Mouse (Mus musculus): Measurements from ENCODE around the gene Hmgxb4. TPM values are rescaled to one million over a fixed set of nuclear protein-coding genes. Genes with fewer than 3 reads are reported as not detected.

Hmgxb4 gene
- polyA plus RNA-seq (2014; fragmentation: Illumina TruSeq; extraction: RNeasy Lipid Tissue Mini Kit (QIAGEN cat#74804); ENCODE audit: insufficient read depth, low read depth, low replicate concordance) = 10.1 TPM

DNA sequence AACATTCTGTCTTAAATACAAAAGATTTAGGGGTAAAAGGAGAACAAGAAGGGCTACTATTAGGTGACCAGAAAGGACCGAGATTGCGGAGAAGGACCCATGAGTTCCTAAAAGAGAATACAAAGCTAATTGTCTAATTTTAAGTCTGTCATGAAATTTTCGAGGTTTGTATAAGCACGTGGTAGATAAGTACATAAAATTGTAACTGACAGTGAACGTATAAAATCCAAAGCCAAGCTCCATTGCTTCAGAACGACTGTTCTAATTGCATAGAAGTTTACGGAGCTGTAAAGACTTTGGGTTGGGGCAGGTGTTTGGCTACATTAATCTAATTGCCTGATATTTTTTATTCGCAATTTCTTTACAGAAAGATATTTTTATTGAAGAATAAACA, at the start of gene Hmgxb4:
TSS of gene Hmgxb4 (plus strand) at position 276 of the 394 bp plus-strand sequence.

DNA sequence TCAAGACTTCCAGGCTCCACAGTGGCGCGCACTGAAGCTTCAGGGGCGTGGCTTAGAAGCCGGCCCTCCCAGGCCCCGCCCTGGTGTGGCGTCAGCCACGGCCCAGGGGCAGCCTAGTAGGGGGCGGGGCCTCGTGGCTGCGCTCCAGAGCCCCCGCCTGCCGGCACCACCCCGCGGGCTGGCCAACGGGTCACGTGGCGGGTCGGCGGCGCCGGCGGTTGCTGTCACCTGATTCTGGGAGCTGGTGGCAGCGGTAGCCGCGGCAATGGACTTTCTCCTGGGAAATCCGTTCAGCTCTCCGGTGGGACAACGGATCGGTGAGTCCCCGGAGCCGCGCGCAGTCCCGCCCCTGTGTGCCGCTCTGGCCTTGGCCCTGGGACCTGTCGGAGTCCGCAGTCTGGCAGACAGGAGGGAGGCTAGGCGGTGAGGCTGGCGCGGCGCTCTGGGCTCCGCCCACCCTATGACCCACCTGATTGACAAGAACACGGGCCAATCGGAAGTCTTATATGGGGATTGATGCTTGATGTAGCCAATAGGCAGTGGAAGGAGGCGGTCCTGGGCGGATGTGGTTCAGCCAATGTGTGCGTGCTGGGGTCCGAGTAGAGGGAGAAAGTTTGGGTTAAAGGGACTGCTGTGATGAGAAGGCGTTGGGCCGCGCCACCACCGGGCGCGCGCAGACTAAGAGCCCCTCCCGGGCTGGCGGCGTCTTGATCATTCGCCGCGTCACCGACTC, 40.5 kb downstream of the Hmgxb4 start, which contains the start of gene Tom1:
TSS of gene Tom1 (plus strand) at position 195 of the 733 bp plus-strand sequence.

Other genes with a start within 250 kb of the Hmgxb4 start
- not detected for gene Isx, start 120.2 kb upstream of the Hmgxb4 start, polyA plus RNA-seq (2014; fragmentation: Illumina TruSeq; extraction: RNeasy Lipid Tissue Mini Kit (QIAGEN cat#74804); ENCODE audit: insufficient read depth, low read depth, low replicate concordance)
- gene Tom1, start 40.3 kb downstream of the Hmgxb4 start, polyA plus RNA-seq (2014; fragmentation: Illumina TruSeq; extraction: RNeasy Lipid Tissue Mini Kit (QIAGEN cat#74804); ENCODE audit: insufficient read depth, low read depth, low replicate concordance) = 19.6 TPM
- gene Hmox1, start 100.3 kb downstream of the Hmgxb4 start, polyA plus RNA-seq (2014; fragmentation: Illumina TruSeq; extraction: RNeasy Lipid Tissue Mini Kit (QIAGEN cat#74804); ENCODE audit: insufficient read depth, low read depth, low replicate concordance) = 35.2 TPM
- 5.2 TPM for gene Mcm5, start 116.2 kb downstream of the Hmgxb4 start, polyA plus RNA-seq (2014; fragmentation: Illumina TruSeq; extraction: RNeasy Lipid Tissue Mini Kit (QIAGEN cat#74804); ENCODE audit: insufficient read depth, low read depth, low replicate concordance)
- gene Rasd2, start 220.6 kb downstream of the Hmgxb4 start, polyA plus RNA-seq (2014; fragmentation: Illumina TruSeq; extraction: RNeasy Lipid Tissue Mini Kit (QIAGEN cat#74804); ENCODE audit: insufficient read depth, low read depth, low replicate concordance) = 1.5 TPM